Comparison of ENCODE assay signal across 28 mouse cellular contexts in genomic region chr6:43876711-43877110, GRCm38 (mm10).
DNase-seq lines count a peak whose midpoint lies in the region; ATAC-seq and TF ChIP-seq lines count a peak whose summit lies in the region.
"Had no signal": no experiment of that assay in that cellular context is flagged by ENCODE, and none has a peak within 500 bp of the region (broad histone marks: within the 10 kb centered on the region; RNA-seq: fewer than 3 reads in every experiment).

No protein-coding gene starts in this region.

- no peak for TF ChIP-seq POLR2A in cerebellum, adult 2 months (IDR thresholded peaks at IDR 0.05; ENCODE audit: borderline replicate concordance, insufficient read depth, low read length)

- no peak overlapping the region for H3K27ac ChIP-seq in midbrain, embryonic 13.5 days
- no peak overlapping the region for H3K27ac ChIP-seq in midbrain, embryonic 11.5 days (ENCODE audit: low read depth, low read length)
- no peak overlapping the region for H3K27ac ChIP-seq in cerebellum, adult 2 months (ENCODE audit: insufficient read depth, low read length)
- H3K27ac ChIP-seq in layer of hippocampus, adult 2 months = no peak overlapping the region
- H3K27ac ChIP-seq: embryonic facial prominence, embryonic 13.5 days; forebrain, embryonic 12.5 days; heart, embryonic 15.5 days; limb, embryonic 13.5 days; liver, embryonic 13.5 days had no signal

- no peaks in the 10 kb centered on the region for H3K4me1 ChIP-seq in midbrain, embryonic 13.5 days (replicated peaks)
- no peaks in the 10 kb centered on the region for H3K4me1 ChIP-seq in midbrain, embryonic 11.5 days (ENCODE audit: control insufficient read depth, insufficient read depth, low read length)
- H3K4me1 ChIP-seq in cerebellum, adult 2 months (ENCODE audit: control insufficient read depth, insufficient read depth, low read length) = peaks cover 3% of the 10 kb centered on the region; the same call in 1 of the 2 replicates
- H3K4me1 ChIP-seq: embryonic facial prominence, embryonic 13.5 days; forebrain, embryonic 12.5 days; heart, embryonic 15.5 days; limb, embryonic 13.5 days; liver, embryonic 13.5 days; megakaryocyte, embryonic 14.5 days had no signal

- TF ChIP-seq CTCF in cerebellum, adult 2 months (IDR thresholded peaks at IDR 0.05; ENCODE audit: borderline replicate concordance, insufficient read depth, low read depth, low read length) = no peak
- TF ChIP-seq CTCF in layer of hippocampus, adult 2 months (conservative IDR thresholded peaks at IDR 0.05) = no peak

- no peak overlapping the region for H3K4me2 ChIP-seq in midbrain, embryonic 13.5 days (replicated peaks)
- no peak overlapping the region for H3K4me2 ChIP-seq in midbrain, embryonic 11.5 days
- H3K4me2 ChIP-seq: embryonic facial prominence, embryonic 13.5 days; forebrain, embryonic 12.5 days; heart, embryonic 15.5 days; limb, embryonic 13.5 days; liver, embryonic 13.5 days; lung, embryonic 14.5 days had no signal

- no peaks in the 10 kb centered on the region for H3K27me3 ChIP-seq in midbrain, embryonic 13.5 days
- no peaks in the 10 kb centered on the region for H3K27me3 ChIP-seq in midbrain, embryonic 11.5 days (ENCODE audit: control insufficient read depth, insufficient read depth, low read length)
- H3K27me3 ChIP-seq in cerebellum, adult 2 months (ENCODE audit: control insufficient read depth, insufficient read depth, low read length) = no peaks in the 10 kb centered on the region
- H3K27me3 ChIP-seq: embryonic facial prominence, embryonic 13.5 days; forebrain, embryonic 12.5 days; heart, embryonic 15.5 days; limb, embryonic 13.5 days; liver, embryonic 13.5 days; megakaryocyte, embryonic 14.5 days had no signal

- no peak overlapping the region for H3K4me3 ChIP-seq in midbrain, embryonic 13.5 days (replicated peaks)
- no peak overlapping the region for H3K4me3 ChIP-seq in midbrain, embryonic 11.5 days (ENCODE audit: low read depth, low read length)
- no peak overlapping the region for H3K4me3 ChIP-seq in cerebellum, adult 2 months (replicated peaks; ENCODE audit: insufficient read depth, low read depth, low read length)
- H3K4me3 ChIP-seq in layer of hippocampus, adult 2 months = no peak overlapping the region
- H3K4me3 ChIP-seq: embryonic facial prominence, embryonic 13.5 days; erythroblast, embryonic 14.5 days; forebrain, embryonic 12.5 days; heart, embryonic 15.5 days; limb, embryonic 13.5 days; liver, embryonic 13.5 days; megakaryocyte, embryonic 14.5 days; myocyte had no signal

- DNase-seq in midbrain, embryonic 11.5 days (ENCODE audit: low spot score, missing footprints) = no peak
- DNase-seq in cerebellum, adult 2 months = peak; percentile 78 to 86
- peak; percentile 86 to 90 for DNase-seq in cerebellum, postnatal 25 days
- no peak for DNase-seq in layer of hippocampus, adult 2 months (ENCODE audit: low spot score in 2 of 2)
- DNase-seq in frontal cortex, postnatal 36 days (ENCODE audit: low spot score in 2 of 2) = no peak
- DNase-seq: adrenal gland, postnatal 10 days; B cell, adult 2 months; embryo, embryonic 11 days; heart, postnatal 36 days; kidney, adult 9 months; kidney, postnatal 14 days; liver, embryonic 13.5 days; lung, embryonic 14.5 days; lung, postnatal 36 days; thymus, adult 18-20 months; thymus, postnatal 36 days had no signal

- H3K9me3 ChIP-seq in midbrain, embryonic 13.5 days = no peaks in the 10 kb centered on the region
- H3K9me3 ChIP-seq in midbrain, embryonic 11.5 days (ENCODE audit: control insufficient read depth, low read length) = no peaks in the 10 kb centered on the region
- H3K9me3 ChIP-seq: embryonic facial prominence, embryonic 13.5 days; forebrain, embryonic 12.5 days; heart, embryonic 15.5 days; limb, embryonic 13.5 days; liver, embryonic 13.5 days; megakaryocyte, embryonic 14.5 days had no signal

- H3K9ac ChIP-seq in midbrain, embryonic 13.5 days (replicated peaks) = no peak overlapping the region
- no peak overlapping the region for H3K9ac ChIP-seq in midbrain, embryonic 11.5 days (ENCODE audit: low read length)
- H3K9ac ChIP-seq: embryonic facial prominence, embryonic 13.5 days; forebrain, embryonic 12.5 days; heart, embryonic 15.5 days; limb, embryonic 13.5 days; liver, embryonic 13.5 days; lung, embryonic 14.5 days had no signal

- 0 out of 2 replicates have a peak, but pooled peaks have one; percentile 50 for ATAC-seq in midbrain, embryonic 13.5 days
- no peak for ATAC-seq in midbrain, embryonic 11.5 days (ENCODE audit: low FRiP score)
- ATAC-seq in cerebellum, adult (ENCODE audit: insufficient number of reproducible peaks, low FRiP score, low TSS enrichment) = peak; percentile 88
- ATAC-seq: activated CD4-positive, CD25-positive, alpha-beta regulatory T cell, adult 4 months; hindbrain, embryonic 16.5 days; intestine, embryonic 16.5 days had no signal

- 60% methylated on average over 2 of the region's 2 CpGs for WGBS in midbrain, embryonic 13.5 days
- WGBS in midbrain, embryonic 11.5 days = 65% methylated on average over 2 of the region's 2 CpGs
- WGBS in cerebellum, adult 2 months = 3% methylated on average over 2 of the region's 2 CpGs

- no peaks in the 10 kb centered on the region for H3K36me3 ChIP-seq in midbrain, embryonic 13.5 days
- H3K36me3 ChIP-seq in midbrain, embryonic 11.5 days (ENCODE audit: control insufficient read depth, insufficient read depth, low read length) = no peaks in the 10 kb centered on the region
- H3K36me3 ChIP-seq: embryonic facial prominence, embryonic 13.5 days; forebrain, embryonic 12.5 days; heart, embryonic 15.5 days; limb, embryonic 13.5 days; liver, embryonic 13.5 days had no signal

Comparison
In these comparisons a context has a peak if more than half of its experiments do, and no peak if none do; other contexts are left out.
1. DNase-seq: peak in cerebellum, adult 2 months (2 of 2) and cerebellum, postnatal 25 days (2 of 2); none in midbrain, embryonic 11.5 days (single experiment), layer of hippocampus, adult 2 months (0 of 2) and frontal cortex, postnatal 36 days (0 of 2).